9 mouse cellular contexts compared by ENCODE assay signal in genomic region chr17:8285056-8285455, GRCm38 (mm10). TPM values are rescaled to one million over a fixed set of nuclear protein-coding genes. Genes with fewer than 3 reads are reported as not detected.
A peak's percentile ranks its signal among the peaks of the same experiment; 100 is the strongest.
DNase-seq lines count a peak whose midpoint lies in the region; ATAC-seq and TF ChIP-seq lines count a peak whose summit lies in the region.
"Had no signal": no experiment of that assay in that cellular context is flagged by ENCODE, and none has a peak within 500 bp of the region (broad histone marks: within the 10 kb centered on the region; RNA-seq: fewer than 3 reads in every experiment).

No protein-coding gene starts in this region.

- in situ Hi-C loops in CH12.LX (cut with MboI; ENCODE audit: low pct_ligation_motif_present, low pct_unique_long_range_greater_than_20kb, low sequenced_read_pairs): no loop called here

- H3K4me1 ChIP-seq in heart, adult 2 months (ENCODE audit: control insufficient read depth, insufficient read depth, low read length): peaks cover 1% of the 10 kb centered on the region
- peaks cover 0 to 26% of the 10 kb centered on the region in 2 experiments; a peak in 2 of 4 replicates for H3K4me1 ChIP-seq in CH12.LX (ENCODE audit: control insufficient read depth in 1 of 2, insufficient read depth in 2 of 2)
- peaks cover 19% of the 10 kb centered on the region for H3K4me1 ChIP-seq in forebrain, embryonic 13.5 days
- H3K4me1 ChIP-seq in liver, embryonic 16.5 days (ENCODE audit: control insufficient read depth, low read depth, low read length): peaks cover 23% of the 10 kb centered on the region

- peaks cover 14% of the 10 kb centered on the region for H3K79me2 ChIP-seq in heart, adult 2 months (replicated peaks; ENCODE audit: control insufficient read depth, insufficient read depth, low read length)
- H3K79me2 ChIP-seq in CH12.LX (replicated peaks; ENCODE audit: control insufficient read depth, extremely low read depth, insufficient read depth, poor library complexity, severe bottlenecking): no peaks in the 10 kb centered on the region; the same call in 1 of the 2 replicates

- TF ChIP-seq POLR2A in heart, adult 2 months (IDR thresholded peaks at IDR 0.05; ENCODE audit: insufficient read depth, low read depth, low read length): no peak
- no peak for TF ChIP-seq POLR2A in CH12.LX (IDR thresholded peaks at IDR 0.05; ENCODE audit: low read depth, low read length)

- no peaks in the 10 kb centered on the region for H3K9me3 ChIP-seq in CH12.LX (replicated peaks; ENCODE audit: low read length)
- no peaks in the 10 kb centered on the region for H3K9me3 ChIP-seq in forebrain, embryonic 13.5 days (replicated peaks)
- no peaks in the 10 kb centered on the region for H3K9me3 ChIP-seq in liver, embryonic 16.5 days (replicated peaks; ENCODE audit: control insufficient read depth, low read length)

- DNase-seq in heart, adult 2 months: no peak
- no peak for DNase-seq in heart, postnatal 25 days (ENCODE audit: low spot score)
- no peak for DNase-seq in CH12.LX (ENCODE audit: extremely low read depth)
- DNase-seq in frontal cortex, postnatal 25 days (ENCODE audit: low spot score in 2 of 2): no peak
- no peak for DNase-seq in cerebellum, postnatal 25 days

- peaks cover 18% of the 10 kb centered on the region for H3K36me3 ChIP-seq in heart, adult 2 months (ENCODE audit: control insufficient read depth, insufficient read depth, low read length)
- peaks cover 0 to 22% of the 10 kb centered on the region in 2 experiments for H3K36me3 ChIP-seq in CH12.LX (replicated peaks in 1 of 2; ENCODE audit: control insufficient read depth in 1 of 2, insufficient read depth in 1 of 2, low read length in 1 of 2)
- H3K36me3 ChIP-seq in forebrain, embryonic 13.5 days (ENCODE audit: poor library complexity, severe bottlenecking): peaks cover 7% of the 10 kb centered on the region; the same call in 1 of the 2 replicates
- H3K36me3 ChIP-seq in liver, embryonic 16.5 days (ENCODE audit: control insufficient read depth, insufficient read depth): no peaks in the 10 kb centered on the region; the same call in none of the 2 replicates

- peak overlapping the region; percentile 69 for H3K4me2 ChIP-seq in CH12.LX (ENCODE audit: insufficient read depth, low read depth, poor library complexity, severe bottlenecking)
- H3K4me2 ChIP-seq in forebrain, embryonic 13.5 days: peak overlapping the region; percentile 100
- H3K4me2 ChIP-seq in liver, embryonic 16.5 days (ENCODE audit: low read depth, low read length): peak overlapping the region; percentile 95

- TF ChIP-seq CTCF in heart, adult 2 months (IDR thresholded peaks at IDR 0.05): no peak
- no peak for TF ChIP-seq CTCF in CH12.LX (conservative IDR thresholded peaks at IDR 0.05 in 1 of 2, IDR thresholded peaks at IDR 0.05 in 1 of 2; ENCODE audit: low read depth in 2 of 2, low read length in 2 of 2)

- dilution Hi-C loops in CH12.LX (cut with MboI; ENCODE audit: extremely low pct_ligation_motif_present, extremely low pct_unique_long_range_greater_than_20kb, low sequenced_read_pairs): no loop called here

- intact Hi-C loops in heart, adult 2 months (cut with DNase I): no loop called here
- intact Hi-C loops in heart, postnatal 25 days (cut with DNase I): no loop called here

- H3K4me3 ChIP-seq in heart, adult 2 months: peak overlapping the region; percentile 82
- peak overlapping the region in 2 of 3 experiments; percentile 76 to 92 for H3K4me3 ChIP-seq in CH12.LX (replicated peaks in 1 of 3; ENCODE audit: low read depth in 2 of 3, low read length in 2 of 3, poor library complexity in 1 of 3)
- peak overlapping the region; percentile 82 for H3K4me3 ChIP-seq in forebrain, embryonic 13.5 days
- peak overlapping the region; percentile 71 for H3K4me3 ChIP-seq in liver, embryonic 16.5 days (ENCODE audit: low read depth, low read length)

- peak overlapping the region; percentile 99 for H3K27ac ChIP-seq in heart, adult 2 months
- no peak overlapping the region for H3K27ac ChIP-seq in CH12.LX (ENCODE audit: insufficient read depth, low read depth)
- H3K27ac ChIP-seq in forebrain, embryonic 13.5 days: no peak overlapping the region
- peak overlapping the region; percentile 10; the same call in 1 of the 2 replicates for H3K27ac ChIP-seq in liver, embryonic 16.5 days (ENCODE audit: low read length)

- TF ChIP-seq EP300 in heart, adult 2 months (IDR thresholded peaks at IDR 0.05; ENCODE audit: insufficient read depth, low read depth, low read length): no peak
- TF ChIP-seq EP300 in CH12.LX (IDR thresholded peaks at IDR 0.05; ENCODE audit: low read length): no peak

- peak overlapping the region; percentile 48 for H3K9ac ChIP-seq in heart, adult 2 months (ENCODE audit: low read depth, low read length)
- H3K9ac ChIP-seq in CH12.LX (ENCODE audit: insufficient read depth, low read depth): no peak overlapping the region
- H3K9ac ChIP-seq in forebrain, embryonic 13.5 days: no peak overlapping the region; the same call in 1 of the 2 replicates
- H3K9ac ChIP-seq in liver, embryonic 16.5 days (ENCODE audit: low read depth, low read length): peak overlapping the region; percentile 78

- no peaks in the 10 kb centered on the region for H3K27me3 ChIP-seq in heart, adult 2 months (ENCODE audit: control insufficient read depth, insufficient read depth, low read length)
- no peaks in the 10 kb centered on the region for H3K27me3 ChIP-seq in CH12.LX (replicated peaks)
- no peaks in the 10 kb centered on the region for H3K27me3 ChIP-seq in forebrain, embryonic 13.5 days
- no peaks in the 10 kb centered on the region for H3K27me3 ChIP-seq in liver, embryonic 16.5 days (ENCODE audit: control insufficient read depth, insufficient read depth, low read depth, low read length)
- H3K27me3 ChIP-seq: Patski had no signal

- WGBS in heart, adult 2 months: 40% methylated on average over 8 of the region's 8 CpGs
- WGBS in forebrain, embryonic 13.5 days: 44% methylated on average over 8 of the region's 8 CpGs
- WGBS in liver, embryonic 16.5 days (ENCODE audit: insufficient replicate concordance): 24% methylated on average over 8 of the region's 8 CpGs

- ATAC-seq in forebrain, embryonic 13.5 days: no peak
- ATAC-seq in liver, embryonic 16.5 days (ENCODE audit: low read depth): no peak
- no peak for ATAC-seq in activated CD4-positive, CD25-positive, alpha-beta regulatory T cell, adult 4 months
- ATAC-seq: Patski had no signal

- TF ChIP-seq RAD21 in CH12.LX (IDR thresholded peaks at IDR 0.05; ENCODE audit: low read depth, low read length): no peak

TF ChIP-seq in CH12.LX, 34 proteins besides CTCF, POLR2A, EP300 and RAD21 (continues in another document):
- TF ChIP-seq ZC3H11A (IDR thresholded peaks at IDR 0.05; ENCODE audit: low read depth, low read length): no peak
- no peak for TF ChIP-seq BHLHE40 (IDR thresholded peaks at IDR 0.05; ENCODE audit: low read depth, low read length)
- TF ChIP-seq ZKSCAN1 (IDR thresholded peaks at IDR 0.05; ENCODE audit: borderline replicate concordance, low read depth, low read length): no peak
- no peak for TF ChIP-seq SMC3 (IDR thresholded peaks at IDR 0.05; ENCODE audit: low read depth, low read length)
- no peak for TF ChIP-seq TCF12 (IDR thresholded peaks at IDR 0.05; ENCODE audit: low read depth, low read length)
- no peak for TF ChIP-seq JUND (conservative IDR thresholded peaks at IDR 0.05; ENCODE audit: low read depth, low read length)
- TF ChIP-seq UBTF (IDR thresholded peaks at IDR 0.05; ENCODE audit: low read depth, low read length): no peak

RNA-seq across cellular contexts. Expression of gene Mpc1, which starts 2.4 kb away (rescaled TPM):
- total RNA-seq in heart, adult 2 months (2021): 100 to 1,000 TPM; 699 to 921 TPM
- polyA plus RNA-seq in heart, adult 2 months (2012; rRNA removed): 643 and 921 TPM in 2 replicates
- total RNA-seq in heart, postnatal 25 days (2021): 100 to 1,000 TPM; 784 to 801 TPM
- total RNA-seq in CH12.LX (2012; rRNA removed) (60.4 and 66.7 TPM in 2 replicates), CH12.LX (2014; rRNA removed) (232 and 250 TPM in 2 replicates)
- 75.4 and 77.4 TPM in 2 replicates for polyA plus RNA-seq in CH12.LX (2012; ENCODE audit: insufficient read length, low read depth)
- 219 and 228 TPM in 2 replicates for polyA plus RNA-seq in forebrain, embryonic 13.5 days (2015; fragmentation: Nextera tagmentation; extraction: Ambion mirVana)
- polyA plus RNA-seq in liver, embryonic 16.5 days (2015; fragmentation: Nextera tagmentation; extraction: Ambion mirVana): 168 and 173 TPM in 2 replicates
- 100 to 1,000 TPM; 223 to 231 TPM for polyA plus RNA-seq in activated CD4-positive, CD25-positive, alpha-beta regulatory T cell, adult 4 months (2017; shearing (Covaris generic))

RNA-seq across cellular contexts. Expression of gene Sft2d1, which starts 25.8 kb away (rescaled TPM):
- 10 to 100 TPM; 13.3 to 17.6 TPM for total RNA-seq in heart, adult 2 months (2021)
- polyA plus RNA-seq in heart, adult 2 months (2012; rRNA removed): 32.2 and 34.2 TPM in 2 replicates
- total RNA-seq in heart, postnatal 25 days (2021): 10 to 100 TPM; 15.9 to 17.6 TPM
- total RNA-seq in CH12.LX (2012; rRNA removed) (63.4 and 71.7 TPM in 2 replicates), CH12.LX (2014; rRNA removed) (121 and 127 TPM in 2 replicates)
- polyA plus RNA-seq in CH12.LX (2012; ENCODE audit: insufficient read length, low read depth): 63.8 and 75.1 TPM in 2 replicates
- polyA plus RNA-seq in forebrain, embryonic 13.5 days (2015; fragmentation: Nextera tagmentation; extraction: Ambion mirVana): 113 and 114 TPM in 2 replicates
- 44.5 and 47.4 TPM in 2 replicates for polyA plus RNA-seq in liver, embryonic 16.5 days (2015; fragmentation: Nextera tagmentation; extraction: Ambion mirVana)
- 100 to 1,000 TPM; 122 to 128 TPM for polyA plus RNA-seq in activated CD4-positive, CD25-positive, alpha-beta regulatory T cell, adult 4 months (2017; shearing (Covaris generic))

RNA-seq across cellular contexts. Expression of gene Ccr6, which starts 49.2 kb away (rescaled TPM):
- not detected for total RNA-seq in heart, adult 2 months (2021)
- 0.56 and 0.62 TPM in 2 replicates for polyA plus RNA-seq in heart, adult 2 months (2012; rRNA removed)
- total RNA-seq in heart, postnatal 25 days (2021): not detected
- total RNA-seq in CH12.LX (2012; rRNA removed): 1.5 and 1.8 TPM in 2 replicates
- 4.1 and 5.2 TPM in 2 replicates for total RNA-seq in CH12.LX (2014; rRNA removed)
- polyA plus RNA-seq in CH12.LX (2012; ENCODE audit: insufficient read length, low read depth): 8.0 TPM in 2 replicates
- not detected in 2 replicates for polyA plus RNA-seq in forebrain, embryonic 13.5 days (2015; fragmentation: Nextera tagmentation; extraction: Ambion mirVana)
- 0.08 and 0.11 TPM in 2 replicates for polyA plus RNA-seq in liver, embryonic 16.5 days (2015; fragmentation: Nextera tagmentation; extraction: Ambion mirVana)
- polyA plus RNA-seq in activated CD4-positive, CD25-positive, alpha-beta regulatory T cell, adult 4 months (2017; shearing (Covaris generic)): 10 to 100 TPM; 90.9 to 94.0 TPM
- polyA plus RNA-seq: Patski had no signal

RNA-seq across cellular contexts. Expression of gene Prr18, which starts 52.2 kb away (rescaled TPM):
- under 1 TPM; 0.07 to 0.13 TPM for total RNA-seq in heart, adult 2 months (2021)
- polyA plus RNA-seq in heart, adult 2 months (2012; rRNA removed): 0.18 and 0.23 TPM in 2 replicates
- total RNA-seq in heart, postnatal 25 days (2021): under 1 TPM; 0.25 to 0.44 TPM
- total RNA-seq in CH12.LX (2012; rRNA removed) (0.08 TPM in 1 of 2 replicates, not detected in the other), CH12.LX (2014; rRNA removed) (0.07 and 0.12 TPM in 2 replicates)
- polyA plus RNA-seq in CH12.LX (2012; ENCODE audit: insufficient read length, low read depth): 0.07 TPM in 1 of 2 replicates, not detected in the other
- polyA plus RNA-seq in forebrain, embryonic 13.5 days (2015; fragmentation: Nextera tagmentation; extraction: Ambion mirVana): 5.1 TPM in 2 replicates
- 0.07 TPM in 1 of 2 replicates, not detected in the other for polyA plus RNA-seq in liver, embryonic 16.5 days (2015; fragmentation: Nextera tagmentation; extraction: Ambion mirVana)
- polyA plus RNA-seq in activated CD4-positive, CD25-positive, alpha-beta regulatory T cell, adult 4 months (2017; shearing (Covaris generic)): under 1 TPM in 1 of 2 experiments, not detected in 1; 0.13 TPM

Comparison
In these comparisons a context has a peak if more than half of its experiments do, and no peak if none do; other contexts are left out.
1. H3K27ac ChIP-seq: peak in heart, adult 2 months (single experiment) and liver, embryonic 16.5 days (single experiment); none in CH12.LX (single experiment) and forebrain, embryonic 13.5 days (single experiment).
2. H3K9ac ChIP-seq: peak in heart, adult 2 months (single experiment) and liver, embryonic 16.5 days (single experiment); none in CH12.LX (single experiment) and forebrain, embryonic 13.5 days (single experiment).
3. RNA of gene Ccr6, which starts 49.2 kb away (polyA plus RNA-seq): 90.9 to 94.0 TPM in activated CD4-positive, CD25-positive, alpha-beta regulatory T cell, adult 4 months; 8.0 TPM in CH12.LX, 0.56 to 0.62 TPM in heart, adult 2 months, 0.08 to 0.11 TPM in liver, embryonic 16.5 days and not detected in forebrain, embryonic 13.5 days; every median in the first group is over 10 times any median in the second.
4. Peak in every context shown above with its lines, with median percentiles within 50 percentile points of each other: H3K4me3 ChIP-seq and H3K4me2 ChIP-seq.